Mouse (Mus musculus) ES-Bruce4 (cell line): ENCODE data around the gene Tgfbr2.

Experiments used
- CTCF ChIP-seq: IDR thresholded peaks from one replicate; pipeline ENCODE4 v1.8.1; 2011; ENCODE audit warnings: low read depth, low read length
- EP300 ChIP-seq: IDR thresholded peaks from 2 replicates; pipeline ENCODE4 v1.6.1; 2011; ENCODE audit warnings: low read depth, low read length; ENCODE audit not compliant: insufficient read depth
- POLR2A ChIP-seq: IDR thresholded peaks from one replicate; pipeline ENCODE4 v1.8.1; 2011; ENCODE audit warnings: low read length; ENCODE audit not compliant: insufficient read depth

DNA sequence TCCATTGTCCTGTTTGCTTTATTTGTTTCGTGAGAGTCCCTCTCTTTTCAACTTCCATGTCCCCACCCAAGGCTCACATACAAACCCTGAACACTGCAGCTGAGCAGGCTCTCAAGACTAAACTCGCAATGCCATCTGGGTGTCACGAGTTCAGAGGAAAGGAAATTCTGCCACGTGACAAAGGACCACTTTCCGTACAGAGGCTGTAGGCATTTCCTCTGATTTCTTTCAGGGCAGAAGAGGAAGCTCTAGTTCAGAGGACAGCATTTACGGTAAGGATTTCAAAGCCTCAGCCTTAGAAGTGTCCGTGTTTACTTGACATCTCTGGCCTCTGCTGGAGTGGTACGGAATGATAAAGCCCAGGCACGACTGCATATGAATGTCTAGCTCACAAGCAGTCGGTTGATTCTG, 29.9 kb downstream of the Tgfbr2 start:
- TF ChIP-seq POLR2A: no peak
- no peak for TF ChIP-seq EP300
- no peak for TF ChIP-seq CTCF
